Mouse (Mus musculus): ENCODE results near the gene Gm8926.
"Not testable (repeated sequence)": the region's sequence is repeated elsewhere in the genome, so short reads cannot be mapped to it uniquely, and the experiment has no call there.

The Gm8926 gene

DNA sequence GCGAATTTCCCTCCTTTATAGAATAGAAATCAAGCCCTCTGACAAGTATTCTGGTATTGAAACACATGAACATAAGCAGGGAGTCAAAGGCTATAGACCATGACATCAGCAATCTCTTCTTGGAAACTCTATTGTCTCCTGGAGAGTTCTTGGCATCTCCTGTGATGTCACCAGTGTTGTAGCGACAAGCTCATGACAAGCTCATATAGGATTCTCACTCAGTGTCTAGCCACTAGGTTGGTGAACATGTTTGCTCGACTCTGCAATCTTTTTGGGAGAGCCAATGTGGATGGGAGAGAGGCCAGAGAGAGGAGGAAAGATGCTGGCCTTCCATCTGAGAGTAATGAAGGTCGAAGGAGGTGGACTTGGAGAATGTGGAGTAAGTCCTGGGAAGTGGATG is at the start of gene Gm8926:
TSS of gene Gm8926 (plus strand) at position 301 of the 400 bp plus-strand sequence.
- DNase-seq (ENCODE audit: low read depth, low spot score), result not testable (repeated sequence)
